Mouse (Mus musculus) B cell, adult 62 days (primary cell): ENCODE data around the gene Lcmt2. TPM values are rescaled to one million over a fixed set of nuclear protein-coding genes. Genes with fewer than 3 reads are reported as not detected.

ENCODE experiments used
- total RNA-seq: library from RNA; stranded (reverse); gene quantifications from 4 replicates; pipeline ENCODE4 v1.2.4, GENCODE M21; 2023

The Lcmt2 gene
- total RNA-seq: 8.2 to 9.2 TPM (median 8.5 TPM) in 4 replicates

GRCm38 (mm10) chr2:121140018-121140882 lies at the start of gene Lcmt2, which contains the start of gene Adal:
Gene Lcmt2, minus strand, starts transcription at chr2:121140653.
Gene Adal, plus strand, starts transcription at chr2:121140428.

GRCm38 (mm10) chr2:121170980-121171742 lies 30.7 kb upstream of the Lcmt2 start, which contains the start of gene Zscan29:
Gene Zscan29, minus strand, starts transcription at chr2:121171125.

DNA sequence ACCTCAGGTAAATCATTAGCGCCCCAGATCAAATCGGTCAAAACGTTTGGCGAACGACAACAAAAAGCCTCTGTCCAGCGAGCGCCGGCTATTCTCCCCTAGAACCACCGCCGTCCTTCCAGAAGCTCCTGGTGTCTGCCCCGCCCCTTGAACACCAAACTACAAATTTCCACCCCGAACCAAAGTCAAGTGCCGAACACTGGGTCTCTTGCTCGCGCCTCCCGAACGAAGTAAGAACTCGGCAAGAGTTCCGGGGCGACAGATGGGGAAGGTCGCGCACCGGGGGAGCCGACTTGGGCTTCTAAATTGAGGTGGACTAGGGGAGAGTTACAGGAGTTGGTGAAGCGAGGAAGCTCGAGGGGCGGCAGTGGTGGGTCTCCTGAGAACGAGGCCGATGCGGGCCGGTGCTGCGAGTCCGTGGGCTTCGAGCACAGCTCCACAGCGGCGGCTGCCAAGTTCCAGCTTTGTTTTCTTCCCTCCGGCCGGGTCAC lies 30.1 kb upstream of the Lcmt2 start, which contains the start of gene Tubgcp4:
Gene Tubgcp4 (plus strand): TSS at position 174 of the 491 bp plus-strand sequence.

GRCm38 (mm10) chr2:121109695-121110094 lies 30.8 kb downstream of the Lcmt2 start, which contains the start of gene Tgm7:
Gene Tgm7, minus strand, starts transcription at chr2:121109795.

DNA sequence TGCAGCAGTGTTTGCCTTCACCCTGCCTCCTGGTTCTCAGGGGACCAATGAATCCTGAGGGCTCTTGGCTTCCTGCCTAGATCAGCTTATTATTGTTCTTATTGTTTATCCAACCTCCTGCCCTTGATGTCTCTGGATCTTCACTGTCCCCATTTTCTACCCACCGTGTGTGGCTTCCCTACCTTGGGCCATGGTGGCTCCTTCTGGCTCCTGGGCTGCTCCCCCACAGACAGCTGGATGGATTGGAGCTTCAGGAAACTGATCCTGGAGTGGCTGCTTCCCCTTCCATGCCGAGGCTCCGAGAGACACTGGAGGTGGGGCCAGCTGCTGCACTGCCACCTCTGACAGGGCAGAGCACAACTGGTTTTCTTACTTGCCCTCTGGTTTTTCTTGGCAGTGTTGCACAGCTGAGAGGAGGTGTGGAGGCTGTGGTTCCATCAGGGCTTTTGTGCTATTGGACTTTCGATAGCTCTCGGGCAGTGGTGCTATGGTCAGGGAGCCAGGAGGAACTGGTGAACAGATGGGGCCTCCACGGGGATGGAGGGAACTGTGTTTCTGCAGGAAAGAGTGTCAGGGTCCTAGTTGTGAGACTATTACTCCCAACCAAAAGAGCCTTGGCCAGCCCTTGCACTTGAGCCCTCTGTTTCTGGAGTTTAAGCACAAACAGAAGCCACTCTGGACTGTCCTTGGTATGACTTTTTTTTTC lies 54.8 kb downstream of the Lcmt2 start, which contains the start of gene Tgm5:
Gene Tgm5 (minus strand): TSS at position 362 of the 706 bp plus-strand sequence.

Other genes with a start within 250 kb of the Lcmt2 start
- gene Ubr1, start 169.9 kb downstream of the Lcmt2 start, total RNA-seq: 65.5 to 69.8 TPM (median 68.6 TPM) in 4 replicates
- 16.7 to 30.8 TPM (median 24.9 TPM) in 4 replicates for gene Tmem62, start 163.6 kb downstream of the Lcmt2 start, total RNA-seq
- 75.5 to 85.5 TPM (median 83.6 TPM) in 4 replicates for gene Ccndbp1, start 132.2 kb downstream of the Lcmt2 start, total RNA-seq
- not detected in 4 replicates for gene Epb42, start 103.6 kb downstream of the Lcmt2 start, total RNA-seq
- not detected in 4 replicates for gene Tgm5, start 54.8 kb downstream of the Lcmt2 start, total RNA-seq
- not detected in 4 replicates for gene Tgm7, start 30.9 kb downstream of the Lcmt2 start, total RNA-seq
- gene Adal, start 225 bp downstream of the Lcmt2 start, total RNA-seq: 13.6 to 19.3 TPM (median 16.8 TPM) in 4 replicates
- gene Tubgcp4, start 30.0 kb upstream of the Lcmt2 start, total RNA-seq: 69.4 to 82.8 TPM (median 76.4 TPM) in 4 replicates
- 24.6 to 30.0 TPM (median 26.4 TPM) in 4 replicates for gene Zscan29, start 30.5 kb upstream of the Lcmt2 start, total RNA-seq
- gene Trp53bp1, start 130.8 kb upstream of the Lcmt2 start, total RNA-seq: 89.0 to 109 TPM (median 98.1 TPM) in 4 replicates
- 0.06 to 0.55 TPM (median 0.14 TPM) in 4 replicates for gene Map1a, start 148.9 kb upstream of the Lcmt2 start, total RNA-seq
- 24.5 to 29.2 TPM (median 25.0 TPM) in 4 replicates for gene Ppip5k1, start 214.7 kb upstream of the Lcmt2 start, total RNA-seq
- gene Ckmt1, start 217.1 kb upstream of the Lcmt2 start, total RNA-seq: not detected in 4 replicates
- not detected in 4 replicates for gene Strc, start 246.5 kb upstream of the Lcmt2 start, total RNA-seq